Mouse (Mus musculus): ENCODE measurements around the gene Fuca1.

Fuca1 gene

DNA sequence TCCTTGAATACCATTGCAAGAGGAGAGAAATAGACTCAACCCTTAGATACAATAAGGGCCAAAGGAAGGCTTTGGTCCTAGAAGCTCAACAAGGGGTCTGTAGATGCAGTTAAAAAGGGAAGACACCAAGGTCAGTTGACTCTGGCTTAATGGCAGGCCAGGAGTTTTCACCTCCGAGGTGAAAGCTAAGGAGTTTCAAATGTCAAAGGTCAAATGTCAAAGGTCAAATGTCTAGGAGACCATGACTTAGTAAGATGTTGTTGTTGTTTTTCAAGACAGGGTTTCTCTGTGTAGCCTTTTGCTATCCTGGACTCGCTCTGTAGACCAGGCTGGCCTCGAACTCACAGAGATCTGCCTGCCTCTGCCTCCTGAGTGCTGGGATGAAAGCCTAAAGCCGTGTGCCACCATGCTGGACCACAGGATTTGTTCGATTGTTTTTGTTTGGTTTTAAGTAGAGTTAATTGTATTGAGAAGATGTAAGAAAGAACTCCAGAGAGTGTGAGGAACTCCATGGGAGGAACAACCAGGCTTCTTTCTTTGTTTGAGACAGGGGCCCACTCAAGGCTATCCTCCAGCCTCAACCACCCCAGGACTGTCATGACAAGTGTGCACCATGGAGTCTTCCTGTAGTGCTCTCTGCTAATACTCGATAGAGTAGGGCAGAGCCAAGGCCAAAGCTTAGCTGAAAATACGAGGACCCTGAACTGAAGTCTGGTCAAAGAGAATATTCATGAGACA lies 31.2 kb upstream of the Fuca1 start:
- no peak for DNase-seq (ENCODE audit: low spot score)

DNA sequence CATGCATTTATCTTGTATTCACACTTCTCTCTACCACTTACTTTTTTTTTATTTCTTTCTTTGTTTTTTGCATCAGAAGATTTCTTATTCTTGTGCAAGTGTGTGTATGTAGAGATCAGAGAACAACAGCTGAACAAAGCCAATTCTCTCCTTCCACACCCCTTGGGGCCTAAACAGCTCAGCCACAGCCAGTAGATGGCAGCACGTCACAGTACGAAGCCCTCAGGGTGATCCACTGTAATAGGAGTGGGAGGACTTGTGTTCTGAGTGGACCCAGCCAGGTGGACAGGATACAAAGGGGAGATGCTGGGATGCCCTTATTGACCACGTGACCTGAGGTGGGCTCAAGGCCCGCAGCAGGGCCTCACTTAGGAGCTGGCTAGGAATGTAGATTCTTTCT lies 30.7 kb upstream of the Fuca1 start:
- no peak for DNase-seq (ENCODE audit: low spot score)

DNA sequence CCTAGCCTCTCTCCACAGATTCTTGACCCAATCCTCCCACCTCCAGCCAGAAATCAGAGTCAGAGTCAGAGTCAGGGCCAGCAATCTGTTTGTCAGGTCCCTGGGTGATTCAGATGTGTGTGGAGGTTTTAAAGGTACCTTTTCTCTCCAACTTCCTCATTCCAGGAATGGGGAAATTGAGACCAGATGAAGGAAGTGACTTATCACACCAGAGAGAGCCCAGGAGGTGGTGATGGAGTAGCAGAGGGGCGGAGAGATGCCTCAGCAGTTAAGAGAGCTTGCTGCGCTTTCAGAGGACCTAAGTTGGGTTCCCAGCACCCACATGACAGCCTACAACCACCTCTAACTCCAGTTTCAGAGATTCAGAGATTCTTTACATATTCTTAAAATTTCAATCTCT lies 29.0 kb upstream of the Fuca1 start:
- no peak for DNase-seq (ENCODE audit: low spot score)

DNA sequence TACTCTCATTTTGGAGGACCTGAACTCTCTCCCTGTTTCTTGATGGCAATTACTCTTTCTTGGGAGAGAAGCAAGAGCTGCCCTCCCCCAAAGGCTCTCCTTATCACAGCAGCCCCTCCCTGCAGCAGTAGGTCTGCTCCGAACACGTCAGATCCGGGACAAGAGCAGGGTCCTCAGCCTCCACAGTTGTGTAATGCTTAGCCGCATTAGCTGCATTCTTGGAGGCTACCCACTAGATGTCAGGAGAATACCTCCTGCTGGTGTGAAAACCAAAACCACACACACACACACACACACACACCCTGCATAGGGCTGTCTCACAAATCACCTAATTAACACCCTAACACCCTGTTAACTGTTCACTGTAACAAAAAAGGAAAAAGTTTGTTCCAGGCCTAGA lies 27.7 kb upstream of the Fuca1 start:
- DNase-seq (ENCODE audit: low spot score), result no peak

DNA sequence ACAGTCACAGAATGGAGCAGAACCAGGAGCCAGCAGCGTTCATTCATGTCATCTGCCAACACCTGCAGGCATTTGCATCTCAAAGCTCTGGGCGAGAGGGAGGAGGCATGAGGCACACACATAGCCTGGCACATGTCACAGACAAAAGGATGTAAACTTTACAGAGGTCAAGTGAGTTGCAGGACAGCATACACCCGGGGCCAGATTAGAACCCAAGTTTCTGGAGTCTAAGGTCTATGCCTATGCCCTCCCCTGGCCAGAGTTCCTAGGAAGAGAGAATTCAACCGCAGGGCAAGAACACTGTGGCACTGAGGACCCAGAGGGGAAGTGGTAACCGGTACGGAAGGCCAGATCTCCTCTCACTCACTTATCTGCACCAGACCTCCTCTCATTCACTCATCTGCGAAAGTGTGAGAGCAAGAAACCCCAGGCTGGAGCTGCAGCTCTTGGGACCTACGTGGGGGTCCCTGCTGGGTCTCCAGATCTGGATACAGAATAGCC lies 25.4 kb upstream of the Fuca1 start, which contains the start of gene Cnr2:
TSS of gene Cnr2 (plus strand) at position 324 of the 501 bp plus-strand sequence.
- no peak for DNase-seq (ENCODE audit: low spot score)

DNA sequence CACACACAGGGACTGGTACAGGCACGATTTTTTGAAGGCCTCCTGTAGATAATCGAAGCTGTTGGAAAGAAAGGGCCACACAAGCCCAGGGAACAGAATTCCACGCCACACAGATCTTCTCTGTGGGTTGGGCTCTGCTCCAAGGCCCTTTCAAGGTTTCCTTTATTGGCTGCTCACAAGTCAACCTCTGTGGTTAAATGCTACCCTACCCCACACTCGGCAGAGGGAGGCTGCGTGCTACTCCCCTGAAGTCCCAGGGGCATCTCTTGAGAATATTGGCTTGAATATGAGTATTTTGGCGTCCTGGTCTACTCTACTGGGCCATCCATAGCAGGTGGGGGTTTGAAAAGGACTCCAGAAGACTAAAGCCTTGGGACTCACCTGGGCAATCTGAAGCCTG lies 24.4 kb upstream of the Fuca1 start:
- no peak for DNase-seq (ENCODE audit: low spot score)

DNA sequence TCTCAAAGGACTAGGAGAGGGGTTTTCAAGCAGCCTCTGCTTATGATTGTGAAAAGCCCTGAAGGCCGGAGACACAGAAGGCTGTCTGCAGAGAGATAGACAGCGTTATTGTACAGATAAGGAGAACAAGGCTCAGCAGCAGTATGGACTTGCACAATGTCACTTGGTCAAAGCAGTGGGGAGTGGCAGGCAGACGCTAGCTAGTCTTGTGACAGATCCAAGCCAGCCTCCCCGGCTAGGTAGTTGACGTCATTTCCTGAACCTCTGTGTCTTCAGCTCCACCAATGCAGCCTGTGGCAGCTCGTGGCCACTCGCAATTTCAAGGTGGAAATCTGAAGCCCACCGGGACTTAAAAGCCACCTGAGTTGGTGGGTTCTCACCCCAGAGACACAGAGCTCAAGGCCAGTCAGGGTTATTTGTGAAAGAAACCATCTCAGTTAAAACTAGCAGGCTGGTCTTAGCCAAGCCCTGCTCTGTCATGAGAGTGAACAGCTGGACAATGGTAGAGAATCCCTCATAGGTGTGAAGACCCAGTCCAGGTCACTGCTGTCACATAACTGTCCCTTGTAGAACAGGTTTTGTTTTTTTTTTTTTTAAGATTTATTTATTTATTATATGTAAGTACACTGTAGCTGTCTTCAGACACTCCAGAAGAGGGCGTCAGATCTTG lies 22.0 kb upstream of the Fuca1 start:
- DNase-seq (ENCODE audit: low spot score), result no peak

DNA sequence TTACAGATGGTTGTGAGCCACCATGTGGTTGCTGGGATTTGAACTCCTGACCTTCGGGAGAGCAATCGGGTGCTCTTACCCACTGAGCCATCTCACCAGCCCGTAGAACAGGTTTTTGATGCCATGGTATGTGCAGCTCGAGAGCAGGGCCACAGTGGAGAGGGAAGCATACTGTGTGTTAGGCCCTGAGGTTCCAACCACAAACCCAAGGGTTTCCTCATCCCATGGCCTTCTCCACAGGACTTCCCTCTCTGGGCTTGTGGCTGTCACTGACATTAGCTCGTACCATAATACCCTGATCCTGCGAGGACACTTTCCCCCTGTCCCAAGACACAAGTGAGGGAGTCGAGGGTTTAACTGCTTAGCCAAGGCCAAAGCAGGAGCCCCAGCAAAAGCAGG lies 21.5 kb upstream of the Fuca1 start:
- DNase-seq (ENCODE audit: low spot score), result no peak

DNA sequence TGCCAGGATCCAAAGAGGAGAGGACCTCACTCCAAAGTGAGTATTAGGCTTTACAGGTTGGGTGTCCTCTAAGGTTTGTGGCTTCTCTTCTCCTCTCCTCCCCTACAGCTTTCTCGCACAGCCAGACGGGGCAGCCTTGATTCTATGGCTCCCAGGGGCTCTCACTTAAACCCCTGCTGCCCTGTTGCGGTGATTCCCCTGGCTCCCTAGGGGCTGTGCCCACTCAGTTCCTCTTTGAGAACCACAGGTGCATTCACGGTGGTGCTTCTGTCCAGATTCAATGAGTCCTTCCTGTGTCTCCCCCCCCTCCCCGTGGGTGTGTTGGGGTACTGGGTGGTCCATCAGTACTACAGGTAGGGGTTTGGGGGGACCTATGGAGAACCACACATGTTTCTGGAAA lies 20.5 kb upstream of the Fuca1 start:
- no peak for DNase-seq (ENCODE audit: low spot score)

DNA sequence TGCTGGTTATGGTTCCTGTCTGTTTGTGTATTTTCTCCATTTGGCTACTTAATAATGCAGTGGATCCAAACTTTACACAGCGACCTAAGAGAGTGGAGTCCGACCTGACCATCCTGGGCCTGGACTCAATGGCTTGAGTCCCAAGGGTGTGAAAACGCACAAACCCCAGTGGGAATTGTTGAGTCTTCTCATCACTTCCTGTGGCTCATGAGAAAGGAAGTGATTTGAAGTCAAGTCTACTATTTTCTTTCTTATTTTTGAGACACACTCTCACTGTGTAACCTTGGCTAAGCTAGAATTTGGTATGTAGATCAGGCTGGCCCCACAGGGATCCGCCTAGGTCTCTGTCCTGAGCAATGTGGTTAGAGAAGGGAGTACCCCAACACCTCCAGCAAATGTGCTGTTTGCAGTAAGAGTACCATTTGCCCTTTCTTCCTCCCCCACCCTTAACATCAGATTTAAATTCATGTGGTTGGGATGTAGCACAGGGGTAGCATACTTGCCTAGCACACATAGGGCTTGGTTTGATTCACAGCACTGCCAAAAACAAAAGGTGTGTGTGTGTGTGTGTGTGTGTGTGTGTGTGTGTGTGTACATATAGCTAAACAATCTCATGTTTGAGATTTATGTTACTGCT lies 17.8 kb upstream of the Fuca1 start:
- DNase-seq (ENCODE audit: low spot score), result no peak

DNA sequence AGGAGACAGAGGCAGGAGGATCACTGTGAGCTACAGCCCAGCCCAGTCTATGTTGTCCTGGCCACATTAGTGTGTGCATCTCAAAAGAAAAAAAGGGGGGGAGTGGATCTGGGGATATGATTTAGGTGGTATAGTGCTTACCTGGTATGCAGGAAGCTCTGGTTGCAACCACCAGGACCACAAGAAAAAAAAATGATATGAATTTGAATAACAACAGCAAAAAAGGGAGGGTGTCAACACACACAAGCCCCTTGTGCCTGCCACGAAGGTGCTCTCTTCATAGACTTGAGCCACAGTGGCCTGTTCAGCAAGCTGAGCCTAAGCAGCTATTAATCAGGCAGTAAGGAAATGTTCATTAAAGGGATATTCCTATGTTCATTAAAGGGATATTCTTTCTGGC lies 15.7 kb upstream of the Fuca1 start:
- no peak for DNase-seq (ENCODE audit: low spot score)

DNA sequence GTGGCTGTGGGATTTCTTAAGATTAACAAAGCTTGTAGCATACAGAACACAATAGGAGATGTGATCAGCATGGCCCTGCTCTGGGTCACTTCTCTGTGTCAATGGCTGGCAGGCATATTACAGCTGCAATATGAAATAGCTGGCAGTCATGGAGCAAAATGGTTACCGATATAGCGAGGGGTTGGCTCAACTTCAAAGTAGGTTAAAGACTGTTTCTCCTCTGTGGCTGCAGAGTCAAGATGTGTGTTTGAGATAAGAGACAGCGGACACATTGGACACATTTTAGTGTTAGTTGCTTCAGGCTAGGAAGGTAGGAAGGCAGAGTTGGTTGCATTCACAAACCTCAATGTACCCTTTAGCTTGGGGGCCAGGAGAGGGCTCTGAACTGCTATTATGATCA lies 13.9 kb upstream of the Fuca1 start:
- no peak for DNase-seq (ENCODE audit: low spot score)

DNA sequence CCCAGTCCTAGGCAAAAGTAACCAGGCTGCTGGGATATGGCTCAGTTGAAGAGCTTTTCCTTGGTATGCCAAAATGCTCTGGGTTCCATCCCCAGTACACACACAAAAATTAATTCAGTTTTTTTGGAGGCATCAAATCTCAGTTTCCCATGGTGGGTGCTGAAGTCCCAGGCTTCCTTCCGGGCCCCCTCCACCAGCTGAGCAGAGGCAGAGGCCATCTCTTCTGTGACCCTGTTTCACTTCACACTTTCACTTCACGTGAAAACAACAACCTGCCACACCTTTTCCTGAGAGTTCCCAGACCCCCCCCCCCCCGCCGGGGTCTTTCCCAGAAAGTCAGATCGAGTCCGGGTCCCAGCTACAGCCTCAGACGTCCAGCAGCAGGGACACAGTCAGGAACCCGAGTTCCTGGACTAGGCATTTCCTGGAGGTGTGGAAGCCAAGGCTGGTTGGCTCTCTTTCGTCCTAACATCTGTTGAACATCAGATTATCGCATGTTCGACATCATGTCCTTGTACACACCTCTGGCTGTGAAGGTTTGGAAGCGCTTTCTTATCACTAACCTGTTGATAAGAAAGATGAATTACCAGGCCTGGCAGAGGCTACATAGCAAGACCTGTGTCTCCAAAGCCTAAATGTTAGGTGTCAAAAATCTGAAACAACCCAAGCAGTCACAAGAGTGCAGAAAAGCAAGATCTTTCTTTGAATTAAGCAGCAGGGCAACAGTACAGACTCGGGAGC lies 11.0 kb upstream of the Fuca1 start:
- no peak for DNase-seq (ENCODE audit: low spot score)

DNA sequence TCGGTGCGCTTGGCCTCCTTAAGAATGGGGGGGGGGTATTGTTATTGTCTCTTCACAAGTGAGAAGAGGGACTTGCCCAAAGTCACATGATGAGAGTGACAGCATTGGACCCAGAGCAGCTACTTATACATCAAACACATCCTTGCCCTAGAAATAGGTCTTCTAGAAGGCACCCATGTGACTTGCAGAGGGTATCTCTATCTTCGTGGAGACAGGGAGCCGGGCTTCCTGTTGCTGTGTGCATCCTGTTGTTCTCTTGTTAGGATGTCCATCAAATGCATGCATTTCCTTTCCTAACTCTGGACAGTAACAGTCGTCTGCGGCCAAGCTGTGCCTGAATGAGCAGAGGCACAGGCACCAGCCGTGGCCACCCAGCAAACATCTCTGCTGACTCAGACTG lies 9.0 kb upstream of the Fuca1 start:
- DNase-seq (ENCODE audit: low spot score), result no peak

DNA sequence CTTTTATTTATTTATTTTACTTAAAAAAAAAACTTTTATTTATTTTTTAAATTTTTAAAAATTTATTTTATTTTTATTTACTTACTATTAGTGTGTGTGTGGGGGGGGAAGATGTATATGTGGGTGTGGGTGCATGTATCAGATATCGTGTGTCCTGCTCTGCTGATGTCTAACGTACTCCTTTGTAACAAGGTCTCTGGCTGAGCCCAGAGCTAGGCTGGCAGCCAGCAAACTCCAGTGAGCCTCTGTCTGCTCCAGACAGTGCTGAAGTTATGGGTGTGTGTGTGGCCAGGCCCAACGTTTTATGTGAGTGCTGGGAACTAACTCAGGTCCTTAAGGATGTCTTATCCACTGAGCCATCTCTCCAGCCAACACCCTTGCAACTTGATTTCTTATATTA lies 8.4 kb upstream of the Fuca1 start:
- no peak for DNase-seq (ENCODE audit: low spot score)

DNA sequence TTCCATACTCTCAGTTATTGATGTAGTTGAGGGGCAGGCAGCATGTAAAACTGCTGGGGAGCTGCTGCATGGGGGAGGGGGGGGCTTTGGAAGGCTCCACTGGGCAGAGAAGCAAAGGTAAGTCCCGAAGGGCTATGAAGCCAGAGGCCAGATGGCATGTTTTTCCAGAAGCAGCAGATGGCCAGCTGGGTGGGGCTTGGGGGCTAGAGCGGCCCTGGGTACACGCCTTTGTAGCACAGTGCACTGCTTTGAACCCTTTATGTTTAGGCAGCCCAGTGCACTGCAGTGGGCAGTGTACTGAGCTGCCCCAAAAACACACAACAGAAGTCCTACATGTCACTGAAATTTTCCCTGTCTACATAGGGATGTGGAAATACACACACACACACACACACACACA lies 7.7 kb upstream of the Fuca1 start:
- DNase-seq (ENCODE audit: low spot score), result no peak

DNA sequence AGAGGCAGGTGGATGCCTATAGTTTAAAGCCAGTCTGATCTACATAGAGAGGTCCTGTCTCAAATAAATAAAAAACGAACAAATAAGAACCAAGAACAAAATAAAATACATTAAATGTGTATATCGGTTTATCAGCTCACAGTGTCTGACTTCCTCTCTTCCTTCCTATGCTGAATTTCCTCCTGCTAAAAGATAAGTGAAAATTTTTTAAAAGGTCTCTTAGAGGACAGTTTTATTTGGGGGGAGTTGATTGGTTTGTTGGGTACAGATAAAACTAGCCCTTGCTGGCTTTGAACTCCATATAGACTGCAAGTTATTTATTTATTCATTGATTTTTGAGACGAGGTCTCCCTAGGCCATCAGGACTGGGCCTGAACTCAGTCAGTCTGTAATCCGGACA lies 7.1 kb upstream of the Fuca1 start:
- no peak for DNase-seq (ENCODE audit: low spot score)

DNA sequence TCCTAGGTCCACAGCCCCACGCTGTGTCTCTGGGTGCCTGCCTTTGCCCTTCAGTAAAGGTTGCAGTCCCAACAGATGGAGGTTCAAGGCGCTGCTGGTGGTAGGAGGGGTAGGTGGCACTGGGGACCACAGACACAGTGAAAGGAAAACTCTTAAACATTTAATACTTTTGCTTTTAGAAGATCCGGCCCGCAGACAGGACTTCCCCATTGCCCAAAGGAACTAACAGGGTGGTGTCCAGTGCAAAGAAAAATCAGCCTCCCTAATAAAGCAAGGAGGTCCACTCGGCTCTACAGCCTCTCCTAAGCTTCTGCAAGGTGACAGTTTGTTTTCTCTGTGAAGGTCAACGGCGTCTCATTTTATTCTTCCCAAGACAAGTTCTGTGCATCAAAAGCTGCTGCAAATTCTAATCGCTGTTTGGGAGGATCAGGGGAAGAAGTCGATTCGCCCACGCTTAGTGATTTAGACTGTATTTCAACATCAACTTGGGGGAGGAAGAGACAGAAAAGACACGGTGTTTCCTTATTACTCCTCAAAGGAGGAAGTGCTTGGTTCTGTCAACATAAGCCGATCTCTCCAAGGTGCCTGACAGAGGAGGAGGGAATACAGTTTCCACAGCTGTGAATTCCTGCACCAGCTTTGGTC lies 1.8 kb upstream of the Fuca1 start:
- no peak for DNase-seq (ENCODE audit: low spot score)

DNA sequence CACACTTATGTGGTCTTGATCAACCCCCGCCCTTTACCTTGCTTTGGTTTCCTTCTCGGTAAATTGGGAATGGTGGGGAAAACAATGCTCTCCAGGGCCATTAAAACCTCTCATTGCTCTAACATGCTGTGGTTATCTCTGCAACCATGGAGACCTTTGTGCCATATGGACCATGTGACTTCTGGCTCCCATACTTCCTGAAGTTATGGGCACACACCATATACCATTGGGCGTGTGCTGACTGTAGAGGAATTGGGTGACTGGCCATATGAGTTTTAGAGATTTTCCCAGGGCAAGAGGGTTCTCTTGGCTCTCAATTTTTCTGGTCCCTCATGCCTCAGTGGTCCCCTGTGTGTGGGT lies 1.3 kb upstream of the Fuca1 start:
- no peak for DNase-seq (ENCODE audit: low spot score)

DNA sequence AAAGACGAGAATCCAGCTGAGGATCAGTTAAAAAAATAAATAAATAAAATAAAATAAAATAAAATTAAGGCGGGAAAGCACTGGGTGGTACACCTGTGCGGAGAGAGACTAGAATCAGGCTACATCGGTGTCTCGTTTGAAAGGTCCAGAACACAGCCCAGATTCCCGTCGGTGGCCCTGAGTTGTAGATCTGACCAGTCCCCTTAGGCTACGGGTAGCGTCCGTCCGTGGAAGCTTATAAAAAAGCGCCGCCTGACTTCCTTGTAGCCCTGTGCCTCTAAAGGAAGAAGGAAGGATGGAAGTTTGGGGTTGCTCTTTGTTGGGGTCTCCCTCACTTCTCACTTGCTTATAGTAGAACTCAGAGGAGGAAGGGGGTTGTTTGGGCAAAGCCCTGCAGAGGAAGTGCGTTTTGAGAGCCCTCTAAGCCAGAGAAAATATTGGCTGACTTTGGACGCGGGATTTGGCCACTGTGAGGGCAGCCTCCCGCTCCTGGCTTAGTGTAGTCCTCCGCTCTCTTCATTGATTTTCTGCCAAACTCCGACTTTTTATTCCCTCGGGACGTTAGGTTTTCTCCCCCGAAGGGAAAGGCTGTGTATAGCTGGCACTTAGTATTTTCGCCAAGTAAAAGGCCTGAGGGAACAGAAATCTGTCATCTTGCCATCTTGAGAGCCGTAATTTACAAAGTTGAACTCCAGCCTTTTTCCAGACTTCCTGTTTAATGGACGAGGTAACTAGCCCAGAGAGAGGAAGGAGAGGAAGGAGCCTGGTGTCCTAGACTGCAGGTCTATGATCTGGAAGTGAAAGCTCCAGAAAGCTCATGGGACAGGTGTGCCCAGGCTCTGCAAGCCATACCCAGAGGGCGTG lies 954 bp downstream of the Fuca1 start:
- no peak for DNase-seq (ENCODE audit: low spot score)

DNA sequence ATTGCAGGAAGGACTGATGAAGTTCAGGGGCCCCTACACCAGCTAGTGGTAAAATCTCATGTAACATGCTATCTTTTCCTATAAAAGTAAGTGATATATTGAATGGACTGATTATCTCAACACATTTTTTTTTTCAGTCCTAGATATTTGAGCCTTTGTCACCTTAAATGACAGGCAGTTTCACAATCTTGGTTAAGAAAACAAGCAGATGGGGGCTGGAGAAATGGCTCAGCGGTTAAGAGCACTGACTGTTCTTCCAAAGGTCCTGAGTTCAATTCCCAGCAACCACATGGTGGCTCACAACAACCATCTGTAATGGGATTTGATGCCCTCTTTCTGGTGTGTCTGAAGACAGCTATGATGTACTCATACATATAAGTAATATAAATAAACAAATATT lies 1.7 kb downstream of the Fuca1 start:
- no peak for DNase-seq (ENCODE audit: low spot score)

All from layer of hippocampus, adult 9-10 months (tissue).